Mouse (Mus musculus) hindbrain, embryonic 11.5 days (tissue): ENCODE results near the gene Cysrt1. TPM values are rescaled to one million over a fixed set of nuclear protein-coding genes. Genes with fewer than 3 reads are reported as not detected.
A peak's percentile ranks its signal among the peaks of the same experiment; 100 is the strongest.

Source experiments
- ATAC-seq: fragments of 200-750 bp; cut with Nextera tagmentation; 2 replicates; pipeline ENCODE4 v1.8.0; 2017; ENCODE audit warnings: mild to moderate bottlenecking, moderate TSS enrichment, moderate library complexity; ENCODE audit not compliant: low FRiP score
- DNase-seq: peaks from one replicate; pipeline ENCODE4 v3.0.0-alpha.2; 2015; ENCODE audit warnings: low spot score
- H3K27ac ChIP-seq: fragments of 300-500 bp; sonication (generic); 2 replicates; pipeline ENCODE4 v1.5.1; 2014; ENCODE audit warnings: mild to moderate bottlenecking, low read depth, low read length
- H3K27me3 ChIP-seq: fragments of 300-500 bp; sonication (generic); 2 replicates; pipeline ENCODE4 v1.6.1; 2014; ENCODE audit warnings: mild to moderate bottlenecking, low read length, moderate library complexity, mixed read lengths; ENCODE audit not compliant: control insufficient read depth, insufficient read depth
- H3K36me3 ChIP-seq: fragments of 300-500 bp; sonication (generic); 2 replicates; pipeline ENCODE4 v1.6.1; 2014; ENCODE audit warnings: mild to moderate bottlenecking, low read length, moderate library complexity, mixed read lengths; ENCODE audit not compliant: control insufficient read depth, insufficient read depth
- H3K4me1 ChIP-seq: fragments of 300-500 bp; sonication (generic); replicated peaks from 2 replicates; pipeline ENCODE4 v1.6.1; 2014; ENCODE audit warnings: low read length, mixed read lengths; ENCODE audit not compliant: control insufficient read depth, insufficient read depth
- H3K4me2 ChIP-seq: fragments of 300-500 bp; sonication (generic); replicated peaks from 2 replicates; pipeline ENCODE4 v1.6.1; 2014; ENCODE audit warnings: mild to moderate bottlenecking, low read depth, low read length
- H3K4me3 ChIP-seq: fragments of 300-500 bp; sonication (generic); 2 replicates; pipeline ENCODE4 v1.5.1; 2014; ENCODE audit warnings: low read depth, low read length
- H3K9ac ChIP-seq: fragments of 300-500 bp; sonication (generic); 2 replicates; pipeline ENCODE4 v1.6.1; 2014; ENCODE audit warnings: low read depth, low read length
- H3K9me3 ChIP-seq: fragments of 300-500 bp; sonication (generic); 2 replicates; pipeline ENCODE4 v1.6.1; 2016; ENCODE audit warnings: low read length; ENCODE audit not compliant: control insufficient read depth
- WGBS: fragments of 180-500 bp; shearing (Covaris S2); extraction: QIAGEN DNeasy Blood & Tissue Kit; methylation state at CpG from one replicate; pipeline ENCODE4 v1.1.7; 2014; 5-methylcytosine and 5-hydroxymethylcytosine counted together
- polyA plus RNA-seq: library from polyadenylated mRNA; unstranded; fragments of >200 nt; fragmentation: Nextera tagmentation; extraction: Ambion mirVana; gene quantifications from 2 replicates; pipeline ENCODE4 v1.2.1, GENCODE M21; 2014

The Cysrt1 gene
- polyA plus RNA-seq, 1 experiment from 2014 or later: not detected

GRCm38 (mm10) chr2:25286837-25287636, 44.8 kb upstream of the Cysrt1 start:
- H3K4me1 ChIP-seq: peaks cover 3% of the 10 kb centered on the region; the same call in 1 of the 2 replicates
- H3K9ac ChIP-seq: no peak overlapping the region
- H3K27ac ChIP-seq: no peak overlapping the region
- H3K27me3 ChIP-seq: peaks cover 44% of the 10 kb centered on the region
- H3K9me3 ChIP-seq: no peaks in the 10 kb centered on the region
- H3K4me2 ChIP-seq: no peak overlapping the region
- 69% methylated on average over 7 of the region's 7 CpGs for WGBS
- ATAC-seq: no peak
- H3K36me3 ChIP-seq: peaks cover 7% of the 10 kb centered on the region
- no peak overlapping the region for H3K4me3 ChIP-seq
- no peak for DNase-seq

GRCm38 (mm10) chr2:25286314-25286713, 44.1 kb upstream of the Cysrt1 start:
- Histone ChIP-seq H3K4me2 (no peak overlapping the region), H3K9me3 (no peaks in the 10 kb centered on the region), H3K9ac (no peak overlapping the region), H3K4me1 (no peaks in the 10 kb centered on the region), H3K36me3 (peaks cover 11% of the 10 kb centered on the region), H3K27ac (no peak overlapping the region), H3K4me3 (no peak overlapping the region), H3K27me3 (peaks cover 37% of the 10 kb centered on the region)
- 87% methylated on average over 1 of the region's 1 CpGs for WGBS
- ATAC-seq (no peak), DNase-seq (no peak)

DNA sequence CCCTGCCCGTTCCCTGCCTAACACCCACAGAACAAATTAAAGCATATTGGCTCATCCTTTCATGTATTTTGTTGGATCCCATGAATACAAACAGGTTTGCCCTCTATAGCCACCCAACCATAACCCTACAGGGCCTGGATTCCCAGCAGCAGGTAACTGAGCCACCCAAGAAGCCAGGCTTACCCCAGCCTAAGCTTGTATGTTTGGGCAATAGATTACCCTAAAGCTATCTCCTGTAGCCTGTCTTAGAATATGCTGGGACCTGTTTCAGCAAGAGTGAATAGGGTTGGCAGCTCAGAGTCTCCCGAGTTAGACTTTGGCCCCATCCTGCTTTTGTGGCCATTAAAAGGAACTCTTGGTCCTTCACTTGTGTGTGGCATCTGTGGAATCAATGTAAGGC, 43.3 kb upstream of the Cysrt1 start:
- no peak overlapping the region for H3K9ac ChIP-seq
- 95% methylated on average over 2 of the region's 2 CpGs for WGBS
- peaks cover 29% of the 10 kb centered on the region for H3K27me3 ChIP-seq
- ATAC-seq: no peak
- peaks cover 11% of the 10 kb centered on the region for H3K36me3 ChIP-seq
- H3K4me3 ChIP-seq: no peak overlapping the region
- H3K27ac ChIP-seq: no peak overlapping the region
- H3K4me2 ChIP-seq: no peak overlapping the region
- H3K4me1 ChIP-seq: no peaks in the 10 kb centered on the region
- DNase-seq: no peak
- H3K9me3 ChIP-seq: no peaks in the 10 kb centered on the region

DNA sequence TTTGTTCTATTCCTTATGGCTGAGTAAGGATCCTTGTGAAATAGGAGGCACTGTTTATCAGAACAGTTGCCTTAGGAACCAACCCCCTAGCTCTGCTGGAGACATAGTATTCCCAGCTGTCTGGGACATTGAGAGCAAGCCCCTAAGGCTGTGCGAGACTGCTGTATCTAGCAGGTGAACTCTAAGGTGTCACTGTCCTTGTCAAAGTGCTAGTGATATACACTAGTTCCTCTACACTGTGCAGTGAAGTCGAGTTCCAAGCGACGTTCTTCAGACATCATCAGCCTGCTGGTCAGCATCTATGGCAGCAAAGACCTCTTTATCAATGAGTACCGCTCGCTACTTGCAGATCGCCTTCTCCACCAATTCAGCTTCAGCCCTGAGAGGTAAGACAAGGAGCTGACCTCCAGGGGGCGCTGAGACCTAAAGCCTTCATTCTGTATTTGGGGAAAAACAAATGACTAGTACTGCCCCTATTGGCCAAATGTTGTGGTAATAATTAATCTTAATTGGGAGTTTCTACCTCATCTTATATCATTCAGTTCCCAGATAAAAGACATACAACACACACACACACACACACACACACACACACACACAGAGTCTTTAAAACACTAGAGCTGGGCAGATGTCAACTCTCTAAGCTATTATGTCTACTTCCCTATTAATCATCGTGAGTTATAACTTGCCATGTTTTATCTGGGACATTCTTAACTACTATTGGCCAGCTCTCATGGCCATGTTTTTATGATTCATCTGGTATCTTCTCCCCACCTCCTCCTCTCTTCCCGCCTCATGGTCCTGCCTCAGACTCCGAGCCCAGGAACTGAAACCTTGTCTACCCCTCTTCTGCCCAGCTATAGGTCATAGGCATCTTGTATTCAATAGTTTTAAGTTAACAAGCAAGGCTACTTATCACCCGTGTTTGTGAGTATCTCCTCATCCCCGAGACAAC, 37.0 kb upstream of the Cysrt1 start:
- H3K4me3 ChIP-seq: no peak overlapping the region
- 63% methylated on average over 13 of the region's 13 CpGs for WGBS
- no peak overlapping the region for H3K4me2 ChIP-seq
- no peaks in the 10 kb centered on the region for H3K9me3 ChIP-seq
- peaks cover 18% of the 10 kb centered on the region for H3K36me3 ChIP-seq
- no peak for ATAC-seq
- DNase-seq: peak; percentile 90
- H3K27ac ChIP-seq: no peak overlapping the region
- no peaks in the 10 kb centered on the region for H3K27me3 ChIP-seq
- H3K9ac ChIP-seq: no peak overlapping the region
- H3K4me1 ChIP-seq: no peaks in the 10 kb centered on the region; the same call in 1 of the 2 replicates

- H3K36me3 ChIP-seq: peaks cover 3% of the 10 kb centered on the region; the same call in 1 of the 2 replicates
- DNase-seq: no peak
- WGBS: 40% methylated on average over 16 of the region's 16 CpGs
Observed at GRCm38 (mm10) chr2:25273010-25273409, 30.8 kb upstream of the Cysrt1 start.

DNA sequence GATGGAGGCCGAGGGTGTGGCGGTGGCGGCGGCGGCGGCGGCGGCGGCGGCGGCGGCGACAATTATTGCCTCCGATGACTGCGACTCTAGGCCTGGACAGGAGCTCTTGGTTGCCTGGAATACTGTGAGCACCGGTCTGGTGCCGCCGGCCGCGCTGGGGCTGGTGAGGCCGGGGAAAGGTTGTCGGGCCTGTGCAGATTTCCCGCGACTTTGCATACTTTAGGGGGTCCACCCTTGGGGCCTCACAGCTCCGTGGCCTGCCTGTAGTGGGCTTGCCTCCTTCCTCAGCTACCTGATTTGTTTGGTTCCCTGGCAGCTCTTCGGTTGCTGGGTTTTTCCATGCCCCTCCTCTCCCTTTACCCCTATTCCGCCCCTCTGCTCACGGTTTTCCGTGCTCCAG, 30.3 kb upstream of the Cysrt1 start:
- ATAC-seq: peak; percentile 71; the same call in 1 of the 2 replicates
- Histone ChIP-seq H3K9me3 (no peaks in the 10 kb centered on the region), H3K4me1 (peaks cover 16% of the 10 kb centered on the region), H3K9ac (peak overlapping the region; percentile 93), H3K36me3 (peaks cover under 1% of the 10 kb centered on the region; the same call in 1 of the 2 replicates), H3K4me2 (peak overlapping the region; percentile 94), H3K4me3 (peak overlapping the region; percentile 92), H3K27ac (no peak overlapping the region), H3K27me3 (no peaks in the 10 kb centered on the region)
- DNase-seq: no peak
- WGBS: under 1% methylated on average over 29 of the region's 29 CpGs

More at GRCm38 (mm10) chr2:25273010-25273409, 30.8 kb upstream of the Cysrt1 start:
- H3K27ac ChIP-seq: no peak overlapping the region
- H3K4me1 ChIP-seq: peaks cover 16% of the 10 kb centered on the region
- no peak for ATAC-seq
- H3K4me3 ChIP-seq: peak overlapping the region; percentile 92
- H3K9ac ChIP-seq: peak overlapping the region; percentile 93
- peak overlapping the region; percentile 94 for H3K4me2 ChIP-seq
- no peaks in the 10 kb centered on the region for H3K9me3 ChIP-seq
- H3K27me3 ChIP-seq: no peaks in the 10 kb centered on the region

- ATAC-seq: peak; percentile 93
- WGBS: 1% methylated on average over 45 of the region's 55 CpGs
- Histone ChIP-seq H3K9me3 (no peaks in the 10 kb centered on the region), H3K4me1 (peaks cover 16% of the 10 kb centered on the region), H3K4me2 (peak within 1 kb of the TSS; percentile 94), H3K36me3 (no peaks in the 10 kb centered on the region; the same call in 1 of the 2 replicates), H3K27ac (peak within 1 kb of the TSS; percentile 78), H3K27me3 (no peaks in the 10 kb centered on the region), H3K4me3 (peak within 1 kb of the TSS; percentile 92), H3K9ac (peak within 1 kb of the TSS; percentile 93)
- DNase-seq: peak; percentile 100
Observed at GRCm38 (mm10) chr2:25271827-25272511, 29.7 kb upstream of the Cysrt1 start, which contains the start of the genes Ssna1 and Anapc2. Gene Ssna1 (minus strand): TSS chr2:25272438. Gene Anapc2 (plus strand): TSS chr2:25272478.

GRCm38 (mm10) chr2:25267746-25268309, 25.6 kb upstream of the Cysrt1 start:
- Histone ChIP-seq H3K9ac (no peak overlapping the region), H3K27me3 (peaks cover 13% of the 10 kb centered on the region), H3K4me2 (no peak overlapping the region), H3K27ac (no peak overlapping the region), H3K4me3 (no peak overlapping the region), H3K36me3 (no peaks in the 10 kb centered on the region; the same call in 1 of the 2 replicates), H3K9me3 (no peaks in the 10 kb centered on the region), H3K4me1 (peaks cover 20% of the 10 kb centered on the region)
- WGBS: 80% methylated on average over 4 of the region's 4 CpGs
- DNase-seq (no peak), ATAC-seq (no peak)
